Mouse (Mus musculus): Measurements from ENCODE around the gene Ccdc36.

The Ccdc36 gene

GRCm38 (mm10) chr9:108378234-108378633 lies 50.0 kb downstream of the Ccdc36 start:
- 91% methylated on average over 9 of the region's 9 CpGs for WGBS

Data from cerebral cortex, adult 2 months (tissue).